Mouse (Mus musculus) myocyte (in vitro differentiated cells): ENCODE data around the gene Zmynd10.

Source experiments
- CEBPB ChIP-seq: IDR thresholded peaks from 2 replicates; pipeline ENCODE4 v1.6.1; 2011; ENCODE audit warnings: mild to moderate bottlenecking, moderate library complexity; ENCODE audit not compliant: poor library complexity, insufficient read depth, severe bottlenecking
- E2F4 ChIP-seq: IDR thresholded peaks from one replicate; pipeline ENCODE4 v1.6.1; 2011; ENCODE audit warnings: mild to moderate bottlenecking, control low read depth, moderate library complexity; ENCODE audit not compliant: insufficient read depth
- MAX ChIP-seq: IDR thresholded peaks from one replicate; pipeline ENCODE4 v1.6.1; 2011; ENCODE audit warnings: low read depth, mild to moderate bottlenecking, control low read depth
- MYOD1 ChIP-seq, 3 experiments: IDR thresholded peaks; one replicate each; pipeline ENCODE4 v1.6.1; 2011; ENCODE audit warnings: control low read depth in 2 of 3, low read depth in 2 of 3, mild to moderate bottlenecking in 2 of 3, moderate library complexity in 1 of 3; ENCODE audit not compliant: insufficient read length in 2 of 3, control insufficient read depth in 1 of 3
- MYOG ChIP-seq, 3 experiments: IDR thresholded peaks; one replicate each; pipeline ENCODE4 v1.6.1; 2011; ENCODE audit warnings: control low read depth in 2 of 3, low read depth in 2 of 3, mild to moderate bottlenecking in 2 of 3; ENCODE audit not compliant: insufficient read length in 2 of 3, control insufficient read depth in 1 of 3, insufficient read depth in 1 of 3
- POLR2A ChIP-seq: IDR thresholded peaks from one replicate; pipeline ENCODE4 v1.6.1; 2011; ENCODE audit warnings: low read depth, mild to moderate bottlenecking, control low read depth, moderate library complexity; ENCODE audit not compliant: insufficient read length
- POLR2AphosphoS2 ChIP-seq: IDR thresholded peaks from one replicate; pipeline ENCODE4 v1.6.1; 2011; ENCODE audit warnings: low read depth, control low read depth; ENCODE audit not compliant: insufficient read length
- REST ChIP-seq: IDR thresholded peaks from one replicate; pipeline ENCODE4 v1.6.1; 2011; ENCODE audit warnings: mild to moderate bottlenecking, control low read depth, moderate library complexity; ENCODE audit not compliant: insufficient read depth, insufficient read length
- SRF ChIP-seq: IDR thresholded peaks from one replicate; pipeline ENCODE4 v1.6.1; 2011; ENCODE audit warnings: low read depth; ENCODE audit not compliant: control insufficient read depth, insufficient read length
- TCF12 ChIP-seq: IDR thresholded peaks from one replicate; pipeline ENCODE4 v1.6.1; 2011; ENCODE audit warnings: mild to moderate bottlenecking, control low read depth; ENCODE audit not compliant: poor library complexity, insufficient read depth, severe bottlenecking
- TCF3 ChIP-seq: IDR thresholded peaks from one replicate; pipeline ENCODE4 v1.6.1; 2011; ENCODE audit warnings: low read depth, control low read depth; ENCODE audit not compliant: insufficient read length
- USF1 ChIP-seq: IDR thresholded peaks from one replicate; pipeline ENCODE4 v1.6.1; 2011; ENCODE audit warnings: low read depth, mild to moderate bottlenecking, control low read depth, moderate library complexity

DNA sequence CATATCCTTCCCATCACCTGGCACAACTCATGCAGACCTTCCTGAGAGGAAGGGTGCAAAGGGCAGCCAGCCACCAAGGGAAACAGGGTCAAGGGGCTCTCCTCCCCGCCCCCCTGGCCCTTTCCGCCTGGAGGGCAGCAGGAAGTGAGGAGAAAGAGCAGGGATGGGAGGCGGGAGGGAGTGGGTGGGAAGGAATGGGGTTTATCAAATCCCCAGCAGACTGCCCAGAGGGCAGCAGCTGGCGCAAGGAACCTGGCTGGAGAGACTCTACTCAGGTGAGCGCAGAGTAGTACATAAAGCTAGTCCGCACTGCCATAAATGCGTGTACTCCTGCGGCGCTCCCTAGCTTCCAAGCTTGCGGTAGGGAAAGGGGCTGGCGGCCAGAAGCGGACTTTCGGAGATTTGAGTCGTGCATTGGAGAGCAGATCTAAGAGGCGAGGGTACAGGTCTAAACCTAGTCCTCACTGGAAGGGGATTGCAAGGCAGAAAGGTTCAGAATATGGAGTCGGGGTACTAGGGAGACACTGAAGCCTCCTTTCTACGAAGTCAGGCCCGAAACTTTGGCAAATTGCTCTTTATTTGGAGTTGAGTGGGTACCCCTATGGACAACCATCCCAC, 20.7 kb downstream of the Zmynd10 start, which contains the start of gene Hyal2:
- TF ChIP-seq POLR2A (no peak), MAX (no peak), E2F4 (no peak), MYOG (IDR thresholded peaks at IDR 0.05; ENCODE audit: control insufficient read depth in 1 of 3, insufficient read depth in 1 of 3, insufficient read length in 2 of 3, low read depth in 2 of 3) (no peak), USF1 (no peak), CEBPB (no peak), TCF3 (no peak), TCF12 (no peak), MYOD1 (IDR thresholded peaks at IDR 0.05; ENCODE audit: control insufficient read depth in 1 of 3, insufficient read length in 2 of 3, low read depth in 2 of 3) (no peak), POLR2AphosphoS2 (no peak), SRF (no peak), REST (no peak)
